Mouse (Mus musculus) urinary bladder, postnatal 4 days (tissue): ENCODE data around the gene Tubgcp3.
A peak's percentile ranks its signal among the peaks of the same experiment; 100 is the strongest.
"Not testable (repeated sequence)": the region's sequence is repeated elsewhere in the genome, so short reads cannot be mapped to it uniquely, and the experiment has no call there.

Experiments used
- DNase-seq, 2 experiments: peaks; one replicate each; pipeline ENCODE4 v3.0.0; 2021 to 2022; ENCODE audit warnings: low spot score in 2 of 2

Gene Tubgcp3

GRCm38 (mm10) chr8:12641527-12641926 lies 30.5 kb downstream of the Tubgcp3 start:
- DNase-seq = no peak

GRCm38 (mm10) chr8:12638446-12638845 lies 33.6 kb downstream of the Tubgcp3 start:
- no peak for DNase-seq

- no peak for DNase-seq
Measured at GRCm38 (mm10) chr8:12635366-12635765, 36.7 kb downstream of the Tubgcp3 start.

GRCm38 (mm10) chr8:12629079-12629478 lies 43.0 kb downstream of the Tubgcp3 start:
- no peak for DNase-seq

- no peak for DNase-seq
Measured at GRCm38 (mm10) chr8:12625890-12626289, 46.2 kb downstream of the Tubgcp3 start.

- DNase-seq = no peak
Measured at GRCm38 (mm10) chr8:12621550-12622222, 50.4 kb downstream of the Tubgcp3 start.

- DNase-seq = not testable (repeated sequence)
Measured at GRCm38 (mm10) chr8:12617369-12617768, 54.7 kb downstream of the Tubgcp3 start.

GRCm38 (mm10) chr8:12613201-12613600 lies 58.8 kb downstream of the Tubgcp3 start:
- no peak for DNase-seq

- DNase-seq = no peak
Measured at GRCm38 (mm10) chr8:12609752-12610449, 62.1 kb downstream of the Tubgcp3 start.

GRCm38 (mm10) chr8:12608810-12609209 lies 63.2 kb downstream of the Tubgcp3 start:
- no peak for DNase-seq

GRCm38 (mm10) chr8:12607223-12607622 lies 64.8 kb downstream of the Tubgcp3 start:
- DNase-seq = peak; percentile 54 to 77

- no peak for DNase-seq
Measured at GRCm38 (mm10) chr8:12583785-12584184, 88.3 kb downstream of the Tubgcp3 start.

- not testable (repeated sequence) for DNase-seq
Measured at GRCm38 (mm10) chr8:12579339-12579999, 92.6 kb downstream of the Tubgcp3 start.

GRCm38 (mm10) chr8:12576739-12577138 lies 95.3 kb downstream of the Tubgcp3 start:
- DNase-seq = no peak

- DNase-seq = no peak
Measured at GRCm38 (mm10) chr8:12576003-12576402, 96.0 kb downstream of the Tubgcp3 start.

GRCm38 (mm10) chr8:12572814-12573534 lies 99.1 kb downstream of the Tubgcp3 start, which contains the start of gene Spaca7:
Gene Spaca7, plus strand, starts transcription at chr8:12573029.
- no peak for DNase-seq

- DNase-seq = no peak
Measured at GRCm38 (mm10) chr8:12566509-12566908, 105.5 kb downstream of the Tubgcp3 start.

- no peak for DNase-seq
Measured at GRCm38 (mm10) chr8:12565488-12565887, 106.6 kb downstream of the Tubgcp3 start.

- DNase-seq = no peak
Measured at GRCm38 (mm10) chr8:12564307-12564706, 107.7 kb downstream of the Tubgcp3 start.
